Mouse (Mus musculus) MEL (cell line): ENCODE measurements at regions not wholly inside any gene's neighbourhood (a gene's known extent, or its start where the extent isn't known, plus 50 kb on each side); places are given as distances from the start of the nearest gene placed in this dataset.

Experiments
- DNase-seq: peaks from one replicate; pipeline ENCODE4 v3.0.0; 2011; ENCODE audit warnings: low read depth, low spot score
- H3K27ac ChIP-seq: 2 replicates; pipeline ENCODE4 v1.5.1; 2012; ENCODE audit warnings: low read depth, mild to moderate bottlenecking, control low read depth, low read length, moderate library complexity; ENCODE audit not compliant: control insufficient read depth
- H3K27me3 ChIP-seq, 2 experiments: fragments of 150-350 bp in 1 of 2; sonication (generic) in 1 of 2; 2 replicates each; pipeline ENCODE4 v1.6.1; 2012; ENCODE audit warnings: low read length in 2 of 2, mild to moderate bottlenecking in 2 of 2, improper control_type of control experiment in 1 of 2, moderate library complexity in 1 of 2; ENCODE audit not compliant: insufficient read depth in 2 of 2, control insufficient read depth in 1 of 2
- H3K36me3 ChIP-seq, 2 experiments: 2 replicates each; pipeline ENCODE4 v1.6.1; 2012 to 2014; ENCODE audit warnings: low read length in 2 of 2, improper control_type of control experiment in 1 of 2, inconsistent platforms in 1 of 2, mild to moderate bottlenecking in 1 of 2; ENCODE audit not compliant: insufficient read depth in 2 of 2, control insufficient read depth in 1 of 2
- H3K4me1 ChIP-seq, 2 experiments: fragments of 150-350 bp in 1 of 2; sonication (generic) in 1 of 2; 2 replicates each; pipeline ENCODE4 v1.6.1; 2012; ENCODE audit warnings: low read length in 2 of 2, improper control_type of control experiment in 1 of 2, mild to moderate bottlenecking in 1 of 2; ENCODE audit not compliant: insufficient read depth in 2 of 2, control insufficient read depth in 1 of 2
- H3K4me3 ChIP-seq, 2 experiments: fragments of 150-350 bp in 1 of 2; sonication (generic) in 1 of 2; 2 replicates each; pipeline ENCODE4 v1.5.1; 2012; ENCODE audit warnings: low read depth in 2 of 2, low read length in 2 of 2, mild to moderate bottlenecking in 2 of 2, moderate library complexity in 2 of 2, control low read depth in 1 of 2, improper control_type of control experiment in 1 of 2; ENCODE audit not compliant: control insufficient read depth in 1 of 2, insufficient read depth in 1 of 2
- H3K79me2 ChIP-seq: 2 replicates; pipeline ENCODE4 v1.6.1; 2012; ENCODE audit warnings: mild to moderate bottlenecking, low read length, moderate library complexity; ENCODE audit not compliant: control insufficient read depth, poor library complexity, insufficient read depth
- H3K9ac ChIP-seq: 2 replicates; pipeline ENCODE4 v1.6.1; 2012; ENCODE audit warnings: low read depth, mild to moderate bottlenecking, control low read depth, low read length, moderate library complexity; ENCODE audit not compliant: control insufficient read depth, poor library complexity, severe bottlenecking
- H3K9me3 ChIP-seq: fragments of 150-350 bp; sonication (generic); replicated peaks from 2 replicates; pipeline ENCODE4 v1.6.1; 2012; ENCODE audit warnings: mild to moderate bottlenecking, low read length, improper control_type of control experiment, moderate library complexity; ENCODE audit not compliant: insufficient read depth
- BHLHE40 ChIP-seq: IDR thresholded peaks from 2 replicates; pipeline ENCODE4 v1.6.1; 2012; ENCODE audit warnings: low read depth, mild to moderate bottlenecking, inconsistent platforms, low read length, improper control_type of control experiment, borderline replicate concordance
- CHD2 ChIP-seq: IDR thresholded peaks from 2 replicates; pipeline ENCODE4 v1.6.1; 2011; ENCODE audit warnings: low read length, improper control_type of control experiment
- CTCF ChIP-seq, 3 experiments: IDR thresholded peaks in 2 of 3; conservative IDR thresholded peaks in 1 of 3; 2 replicates each; pipeline ENCODE4 v1.5.1; 2011 to 2012; ENCODE audit warnings: low read length in 3 of 3, low read depth in 2 of 3, mild to moderate bottlenecking in 2 of 3, improper control_type of control experiment in 1 of 3, inconsistent platforms in 1 of 3, mixed read lengths in 1 of 3, moderate library complexity in 1 of 3; ENCODE audit not compliant: control insufficient read depth in 1 of 3, insufficient read depth in 1 of 3, poor library complexity in 1 of 3, severe bottlenecking in 1 of 3
- E2F4 ChIP-seq: IDR thresholded peaks from 2 replicates; pipeline ENCODE4 v1.6.1; 2011; ENCODE audit warnings: low read depth, low read length, improper control_type of control experiment, borderline replicate concordance
- EP300 ChIP-seq, 2 experiments: IDR thresholded peaks; 2 replicates each; pipeline ENCODE4 v1.6.1; 2011; ENCODE audit warnings: improper control_type of control experiment in 2 of 2, low read length in 2 of 2, low read depth in 1 of 2, mild to moderate bottlenecking in 1 of 2
- HCFC1 ChIP-seq: IDR thresholded peaks from 2 replicates; pipeline ENCODE4 v1.6.1; 2012; ENCODE audit warnings: low read depth, mild to moderate bottlenecking, inconsistent platforms, low read length, improper control_type of control experiment, moderate library complexity
- MYB ChIP-seq: IDR thresholded peaks from 2 replicates; pipeline ENCODE4 v1.6.1; 2011; ENCODE audit warnings: mild to moderate bottlenecking, low read depth, low read length, improper control_type of control experiment
- MYC ChIP-seq: IDR thresholded peaks from 2 replicates; pipeline ENCODE4 v1.6.1; 2011; ENCODE audit warnings: low read depth, mild to moderate bottlenecking, low read length, improper control_type of control experiment, moderate library complexity
- POLR2AphosphoS5 ChIP-seq: IDR thresholded peaks from 2 replicates; pipeline ENCODE4 v1.6.1; 2012; ENCODE audit warnings: low read depth, borderline replicate concordance, mild to moderate bottlenecking, inconsistent platforms, low read length, moderate library complexity, mixed read lengths
- RAD21 ChIP-seq: IDR thresholded peaks from 2 replicates; pipeline ENCODE4 v1.6.1; 2011; ENCODE audit warnings: mild to moderate bottlenecking, low read depth, low read length, improper control_type of control experiment
- SMC3 ChIP-seq: IDR thresholded peaks from 2 replicates; pipeline ENCODE4 v1.6.1; 2011; ENCODE audit warnings: low read depth, low read length, improper control_type of control experiment
- TAL1 ChIP-seq: IDR thresholded peaks from 2 replicates; pipeline ENCODE4 v1.6.1; 2012; ENCODE audit warnings: mild to moderate bottlenecking, inconsistent platforms, low read length, moderate library complexity, mixed read lengths
- TCF12 ChIP-seq: IDR thresholded peaks from 2 replicates; pipeline ENCODE4 v1.6.1; 2014; ENCODE audit warnings: low read depth, mild to moderate bottlenecking, inconsistent platforms, low read length, improper control_type of control experiment, moderate library complexity

GRCm38 (mm10) chr6:78544238-78544637 is 75.6 kb upstream of the Reg3g start:
- no peaks in the 10 kb centered on the region for H3K9me3 ChIP-seq
- no peak overlapping the region for H3K27ac ChIP-seq
- H3K36me3 ChIP-seq: no peaks in the 10 kb centered on the region
- no peak overlapping the region for H3K9ac ChIP-seq
- TF ChIP-seq TCF12 (no peak), CTCF (IDR thresholded peaks at IDR 0.05 in 2 of 3, conservative IDR thresholded peaks at IDR 0.05 in 1 of 3; ENCODE audit: control insufficient read depth in 1 of 3, insufficient read depth in 1 of 3, low read depth in 2 of 3, low read length in 3 of 3, poor library complexity in 1 of 3, severe bottlenecking in 1 of 3) (peak; percentile 46 to 60 (median 57)), SMC3 (peak; percentile 64), MYB (no peak), RAD21 (peak; percentile 79), TAL1 (no peak), CHD2 (no peak)
- no peak overlapping the region for H3K4me3 ChIP-seq
- H3K4me1 ChIP-seq: no peaks in the 10 kb centered on the region
- H3K79me2 ChIP-seq: no peaks in the 10 kb centered on the region
- peak; percentile 53 for DNase-seq
- H3K27me3 ChIP-seq: no peaks in the 10 kb centered on the region

- H3K9ac ChIP-seq: no peak overlapping the region
- TF ChIP-seq BHLHE40: no peak
- TF ChIP-seq SMC3: no peak
- no peak for TF ChIP-seq RAD21
- TF ChIP-seq HCFC1: no peak
- TF ChIP-seq POLR2AphosphoS5: no peak
- TF ChIP-seq E2F4: no peak
- TF ChIP-seq, all 39 proteins: peak for 0
- H3K27ac ChIP-seq: no peak overlapping the region
- H3K36me3 ChIP-seq: no peaks in the 10 kb centered on the region
- H3K4me1 ChIP-seq: no peaks in the 10 kb centered on the region
- H3K9me3 ChIP-seq: no peaks in the 10 kb centered on the region
- DNase-seq: no peak
- no peaks in the 10 kb centered on the region for H3K27me3 ChIP-seq
- no peak overlapping the region for H3K4me3 ChIP-seq
- H3K79me2 ChIP-seq: no peaks in the 10 kb centered on the region
These were observed 68.8 kb upstream of the Reg3g start for GRCm38 (mm10) chr6:78537476-78537875.

GRCm38 (mm10) chr6:78526986-78527762 is 58.5 kb upstream of the Reg3g start:
- TF ChIP-seq EP300 (IDR thresholded peaks at IDR 0.05; ENCODE audit: low read depth in 1 of 2, low read length in 2 of 2) (no peak), MYC (no peak)
- no peak overlapping the region for H3K27ac ChIP-seq
- DNase-seq: no peak
- H3K36me3 ChIP-seq: no peaks in the 10 kb centered on the region
- no peaks in the 10 kb centered on the region for H3K4me1 ChIP-seq
- no peak overlapping the region for H3K9ac ChIP-seq
- H3K9me3 ChIP-seq: no peaks in the 10 kb centered on the region
- H3K4me3 ChIP-seq: no peak overlapping the region
- H3K27me3 ChIP-seq: no peaks in the 10 kb centered on the region
- H3K79me2 ChIP-seq: no peaks in the 10 kb centered on the region
